Mouse (Mus musculus) kidney, adult 9 months (tissue): ENCODE measurements around the gene Gclm.

Experiments
- DNase-seq: peaks from one replicate; pipeline ENCODE4 v3.0.0; 2022

Gene Gclm

GRCm38 (mm10) chr3:122293223-122293953, 48.0 kb downstream of the Gclm start:
- DNase-seq = no peak

GRCm38 (mm10) chr3:122293954-122294850, 48.8 kb downstream of the Gclm start, which contains the start of gene Bcar3:
Bcar3 (plus strand) TSS chr3:122294136.
- peak; percentile 93 for DNase-seq

GRCm38 (mm10) chr3:122295511-122295910, 50.2 kb downstream of the Gclm start:
- peak; percentile 52 for DNase-seq

DNA sequence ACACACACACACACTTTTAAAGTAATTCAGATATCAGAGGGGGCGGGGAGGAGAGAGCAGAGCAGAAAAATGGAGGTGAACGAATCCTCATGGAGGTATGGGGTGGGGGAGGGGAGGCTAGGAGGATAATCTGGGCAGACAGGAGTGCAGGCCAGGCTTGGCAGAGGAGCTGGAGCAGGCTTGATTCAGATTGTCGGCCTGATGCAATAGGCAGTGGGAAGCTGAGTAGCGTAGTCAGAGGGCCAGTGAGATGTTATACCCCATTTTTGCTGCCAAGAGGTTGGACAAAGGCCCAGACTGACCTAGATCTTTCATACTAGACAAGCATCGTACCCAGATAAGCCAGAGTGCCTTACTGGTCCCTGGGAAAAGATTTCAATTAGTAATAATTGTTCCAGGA, 51.6 kb downstream of the Gclm start:
- DNase-seq = no peak

DNA sequence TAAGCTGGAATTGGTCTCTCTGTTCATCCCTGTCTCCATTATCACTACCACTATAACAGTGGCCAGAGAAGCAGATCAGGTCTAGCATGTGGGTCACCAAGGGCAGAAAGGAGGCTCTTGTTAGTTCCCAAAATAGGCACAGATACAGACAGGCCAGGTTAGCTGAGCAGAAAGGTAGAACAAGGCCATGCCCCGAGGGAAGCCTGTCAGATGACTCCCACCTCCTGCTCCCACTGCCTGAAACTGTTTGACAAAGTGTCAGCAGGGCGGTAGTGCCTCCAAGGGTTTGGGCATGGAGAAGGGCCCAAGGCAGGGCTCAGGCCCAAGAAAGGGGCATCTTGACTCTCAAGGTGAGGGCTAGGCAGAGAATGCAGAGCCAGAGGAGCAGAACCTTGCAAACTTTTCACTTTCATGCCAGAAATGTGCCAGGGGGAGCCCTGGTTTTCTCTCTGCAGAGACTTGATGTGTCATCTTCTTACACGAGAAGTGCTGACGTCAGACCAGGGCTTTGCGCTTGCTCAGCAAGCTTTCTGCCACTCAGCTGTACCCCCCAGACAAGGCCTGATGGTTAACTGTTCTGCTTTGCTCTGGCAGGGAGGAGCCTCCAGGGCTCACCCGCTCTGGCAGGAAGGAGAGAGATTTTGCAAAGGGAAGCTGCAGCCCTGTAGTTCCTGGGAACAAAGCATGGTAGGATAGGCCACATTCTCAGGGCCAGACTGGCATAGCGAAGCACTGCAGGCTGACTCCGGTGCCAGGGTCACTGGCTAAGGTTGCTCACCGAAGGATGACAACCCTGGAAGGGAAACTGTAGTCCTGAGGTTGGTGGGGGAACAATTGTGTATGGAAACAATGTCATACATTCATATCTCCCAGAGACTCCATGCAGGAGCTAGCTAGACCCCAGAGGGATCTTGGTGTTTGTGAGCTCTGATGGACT, 55.9 kb downstream of the Gclm start:
- peak; percentile 52 for DNase-seq

GRCm38 (mm10) chr3:122304560-122304959, 59.2 kb downstream of the Gclm start:
- DNase-seq = no peak

GRCm38 (mm10) chr3:122307894-122308671, 62.7 kb downstream of the Gclm start:
- no peak for DNase-seq

- DNase-seq = no peak
These were observed 63.6 kb downstream of the Gclm start for GRCm38 (mm10) chr3:122308981-122309380.

GRCm38 (mm10) chr3:122312078-122312477, 66.7 kb downstream of the Gclm start:
- DNase-seq = peak; percentile 91

DNA sequence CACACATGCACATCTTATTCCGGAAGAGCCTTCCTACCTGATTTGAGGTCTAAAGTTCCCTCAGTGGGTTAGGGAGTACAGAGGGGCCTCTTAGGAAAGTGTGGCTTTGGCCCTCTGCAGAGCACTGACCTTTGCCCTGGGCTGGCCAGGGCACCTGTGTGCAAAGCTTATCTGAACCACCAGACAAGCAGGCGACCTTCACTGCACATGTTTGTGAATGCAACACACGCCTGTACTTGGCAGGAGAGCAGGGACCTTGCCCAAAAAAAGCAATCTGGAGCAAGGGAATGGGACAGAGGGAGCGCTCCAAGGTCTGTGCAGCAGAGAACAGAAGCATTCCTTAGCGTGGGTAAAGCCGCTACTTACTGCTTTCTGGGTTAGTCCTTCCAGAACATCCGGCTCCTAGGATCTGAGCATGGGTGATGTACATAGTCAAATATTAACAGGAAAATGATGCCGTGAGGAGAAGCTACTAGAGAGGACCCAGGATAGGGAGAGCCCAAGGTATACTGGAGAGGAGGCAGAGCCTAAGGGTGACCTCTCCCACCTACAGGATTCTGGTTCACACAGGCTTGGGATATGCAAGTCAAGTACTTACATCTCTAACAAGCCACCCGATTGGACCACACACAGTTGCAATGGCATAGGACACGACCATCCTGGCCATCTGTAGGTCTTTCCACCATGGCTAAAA, 67.7 kb downstream of the Gclm start:
- peak; percentile 14 for DNase-seq

- DNase-seq = no peak
These were observed 68.6 kb downstream of the Gclm start for GRCm38 (mm10) chr3:122313936-122314335.

DNA sequence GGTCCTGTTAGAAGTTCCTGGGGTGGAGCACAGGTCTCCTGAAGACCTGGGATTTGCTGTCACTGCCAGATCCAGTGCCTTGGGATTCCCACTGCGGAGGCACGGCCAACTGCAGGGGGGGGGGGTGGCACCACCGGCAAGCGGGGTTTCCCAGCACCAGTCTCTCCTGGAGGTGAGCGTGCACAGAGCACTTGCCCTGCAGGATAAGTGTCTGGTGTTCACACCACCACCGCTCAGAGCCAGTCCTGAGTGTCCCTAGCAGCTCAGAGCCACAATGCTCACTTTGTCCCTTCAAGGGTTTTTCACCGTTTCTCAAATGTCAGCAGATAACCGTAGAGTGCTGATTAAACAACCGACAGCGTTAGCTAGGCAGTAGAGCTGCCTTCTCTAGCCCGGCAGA, 71.3 kb downstream of the Gclm start:
- DNase-seq = no peak

- DNase-seq = no peak
These were observed 72.0 kb downstream of the Gclm start for GRCm38 (mm10) chr3:122317339-122317738.
